Mouse (Mus musculus) cortical plate, adult 2 months (tissue): ENCODE measurements at regions not wholly inside any gene's neighbourhood (a gene's known extent, or its start where the extent isn't known, plus 50 kb on each side); places are given as distances from the start of the nearest gene placed in this dataset.

Source experiments
- CTCF ChIP-seq: fragments of 200-500 bp; IDR thresholded peaks from 2 replicates; pipeline ENCODE4 v1.5.1; 2011; ENCODE audit warnings: mild to moderate bottlenecking, control low read depth, low read length; ENCODE audit not compliant: insufficient read depth; ENCODE audit errors: extremely low read depth
- POLR2A ChIP-seq: fragments of 200-500 bp; IDR thresholded peaks from 2 replicates; pipeline ENCODE4 v1.6.1; 2011; ENCODE audit warnings: mild to moderate bottlenecking, low read length, control low read depth; ENCODE audit not compliant: insufficient read depth; ENCODE audit errors: extremely low read depth

DNA sequence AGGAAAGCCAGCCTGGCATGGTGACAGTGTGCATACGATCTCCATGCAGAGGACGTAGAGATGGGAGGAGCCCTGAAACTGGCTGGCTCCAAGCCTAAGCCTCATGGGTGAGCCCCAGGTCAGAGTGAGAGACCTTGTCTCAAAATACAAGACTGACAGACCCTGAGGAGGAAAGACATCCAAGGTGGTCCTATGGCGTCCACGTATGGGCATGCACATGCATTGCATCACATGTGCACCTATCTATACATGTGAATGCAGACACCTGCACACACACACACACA, 237.9 kb downstream of the Cxcl12 start:
- no peak for TF ChIP-seq CTCF
- no peak for TF ChIP-seq POLR2A
